Mouse (Mus musculus): ENCODE measurements around the gene Alg12. TPM values are rescaled to one million over a fixed set of nuclear protein-coding genes. Genes with fewer than 3 reads are reported as not detected.
"Not testable (repeated sequence)": the region's sequence is repeated elsewhere in the genome, so short reads cannot be mapped to it uniquely, and the experiment has no call there.

Alg12 gene
- polyA plus RNA-seq, 1 experiment from 2014 or later, result 13.3 TPM

DNA sequence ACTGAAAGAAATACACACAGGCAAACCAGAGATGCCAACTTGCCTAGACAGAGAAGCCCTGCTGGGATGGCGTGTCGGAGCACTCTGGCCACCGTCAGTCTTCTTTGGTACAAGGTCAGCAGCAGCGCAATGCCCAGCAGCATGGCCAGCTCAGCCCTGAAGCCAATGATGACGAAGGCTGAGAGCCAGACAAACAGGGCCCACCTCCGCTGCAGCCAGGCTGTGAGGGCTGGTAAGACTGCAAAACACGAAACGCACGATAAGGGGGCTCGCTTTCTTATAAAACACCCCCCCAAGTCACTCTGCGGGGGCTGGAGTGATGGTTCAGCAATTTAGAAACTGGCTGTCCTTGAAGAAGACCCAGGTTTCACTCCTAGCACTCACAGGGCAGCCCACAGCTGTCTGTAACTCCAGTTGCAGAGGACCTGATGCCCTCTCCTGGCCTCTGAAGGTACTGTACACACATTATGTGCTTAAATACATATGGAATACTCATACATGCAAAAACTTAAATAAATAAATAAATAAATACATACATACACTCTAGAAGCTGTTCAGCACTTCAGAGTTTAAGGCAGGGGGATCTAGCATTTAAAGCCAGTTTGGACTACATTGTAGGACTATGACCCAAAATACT, 4.6 kb downstream of the Alg12 start:
- Histone ChIP-seq H3K4me3 (ENCODE audit: low read depth, low read length) (no peak overlapping the region), H3K27me3 (ENCODE audit: control insufficient read depth, insufficient read depth, low read length) (no peaks in the 10 kb centered on the region), H3K4me1 (ENCODE audit: control insufficient read depth, insufficient read depth, low read length) (peaks cover 3% of the 10 kb centered on the region; the same call in 1 of the 2 replicates), H3K27ac (ENCODE audit: low read depth, low read length) (no peak overlapping the region), H3K36me3 (ENCODE audit: control insufficient read depth, insufficient read depth, low read length) (peaks cover 2% of the 10 kb centered on the region), H3K4me2 (ENCODE audit: low read depth) (no peak overlapping the region), H3K9ac (ENCODE audit: low read length) (no peak overlapping the region), H3K9me3 (ENCODE audit: control insufficient read depth, low read length) (no peaks in the 10 kb centered on the region)
- WGBS, result 95% methylated on average over 11 of the region's 11 CpGs
- no peak for DNase-seq (ENCODE audit: low spot score)
- no peak for ATAC-seq (ENCODE audit: insufficient read depth, low FRiP score, low TSS enrichment)

DNA sequence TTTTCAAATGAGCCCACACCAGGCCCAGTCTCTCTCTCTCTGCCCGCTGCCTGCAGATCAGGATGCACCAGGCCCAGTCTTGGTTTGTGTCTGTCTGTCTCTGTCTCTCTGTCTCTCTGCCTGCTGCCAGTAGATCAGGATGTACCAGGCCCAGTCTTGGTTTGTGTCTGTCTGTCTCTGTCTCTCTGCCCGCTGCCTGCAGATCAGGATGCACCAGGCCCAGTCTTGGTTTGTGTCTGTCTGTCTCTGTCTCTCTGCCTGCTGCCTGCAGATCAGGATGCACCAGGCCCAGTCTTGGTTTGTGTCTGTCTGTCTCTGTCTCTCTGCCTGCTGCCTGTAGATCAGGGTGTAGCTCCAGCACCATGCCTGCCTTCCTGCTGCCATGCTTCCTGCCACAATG, 5.2 kb downstream of the Alg12 start:
- not testable (repeated sequence) for H3K27ac ChIP-seq (ENCODE audit: low read depth, low read length); H3K36me3 ChIP-seq (ENCODE audit: control insufficient read depth, insufficient read depth, low read length); H3K9me3 ChIP-seq (ENCODE audit: control insufficient read depth, low read length); H3K27me3 ChIP-seq (ENCODE audit: control insufficient read depth, insufficient read depth, low read length); H3K4me2 ChIP-seq (ENCODE audit: low read depth); H3K4me3 ChIP-seq (ENCODE audit: low read depth, low read length); ATAC-seq (ENCODE audit: insufficient read depth, low FRiP score, low TSS enrichment); H3K9ac ChIP-seq (ENCODE audit: low read length); DNase-seq (ENCODE audit: low spot score); H3K4me1 ChIP-seq (ENCODE audit: control insufficient read depth, insufficient read depth, low read length)
- 88% methylated on average over 2 of the region's 2 CpGs for WGBS

GRCm38 (mm10) chr15:88813262-88813661, 5.9 kb downstream of the Alg12 start:
- no peak for DNase-seq (ENCODE audit: low spot score)
- Histone ChIP-seq H3K4me2 (ENCODE audit: low read depth) (no peak overlapping the region), H3K4me3 (ENCODE audit: low read depth, low read length) (no peak overlapping the region), H3K27me3 (ENCODE audit: control insufficient read depth, insufficient read depth, low read length) (no peaks in the 10 kb centered on the region), H3K9me3 (ENCODE audit: control insufficient read depth, low read length) (no peaks in the 10 kb centered on the region), H3K9ac (ENCODE audit: low read length) (no peak overlapping the region), H3K4me1 (ENCODE audit: control insufficient read depth, insufficient read depth, low read length) (no peaks in the 10 kb centered on the region; the same call in 1 of the 2 replicates), H3K27ac (ENCODE audit: low read depth, low read length) (no peak overlapping the region), H3K36me3 (ENCODE audit: control insufficient read depth, insufficient read depth, low read length) (peaks cover 2% of the 10 kb centered on the region)
- ATAC-seq (ENCODE audit: insufficient read depth, low FRiP score, low TSS enrichment), result no peak
- 90% methylated on average over 3 of the region's 3 CpGs for WGBS

DNA sequence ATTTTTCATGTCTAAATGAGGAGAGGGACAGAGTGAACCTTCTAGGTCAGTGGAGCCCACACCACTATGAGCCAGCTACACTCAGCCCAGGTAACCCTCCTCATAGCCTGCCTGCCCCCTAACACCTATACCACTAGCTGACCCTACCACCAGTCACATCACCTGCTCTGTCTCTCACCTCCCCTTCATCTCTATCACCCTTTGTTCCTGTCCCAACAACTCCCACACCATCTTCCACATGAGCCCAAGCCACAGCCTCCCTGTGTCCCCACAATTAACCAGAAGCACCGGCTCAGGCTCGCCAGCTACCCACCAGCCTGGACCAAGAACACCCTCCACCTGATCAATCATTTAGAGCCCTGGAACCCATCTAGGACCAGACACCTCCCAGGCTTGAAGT, 8.7 kb downstream of the Alg12 start:
- Histone ChIP-seq H3K4me2 (ENCODE audit: low read depth) (no peak overlapping the region), H3K4me3 (ENCODE audit: low read depth, low read length) (no peak overlapping the region), H3K4me1 (ENCODE audit: control insufficient read depth, insufficient read depth, low read length) (no peaks in the 10 kb centered on the region), H3K27ac (ENCODE audit: low read depth, low read length) (no peak overlapping the region), H3K36me3 (ENCODE audit: control insufficient read depth, insufficient read depth, low read length) (peaks cover 7% of the 10 kb centered on the region), H3K27me3 (ENCODE audit: control insufficient read depth, insufficient read depth, low read length) (no peaks in the 10 kb centered on the region), H3K9ac (ENCODE audit: low read length) (no peak overlapping the region), H3K9me3 (ENCODE audit: control insufficient read depth, low read length) (no peaks in the 10 kb centered on the region)
- ATAC-seq (ENCODE audit: insufficient read depth, low FRiP score, low TSS enrichment) (no peak), DNase-seq (ENCODE audit: low spot score) (no peak)
- 91% methylated on average over 2 of the region's 2 CpGs for WGBS

DNA sequence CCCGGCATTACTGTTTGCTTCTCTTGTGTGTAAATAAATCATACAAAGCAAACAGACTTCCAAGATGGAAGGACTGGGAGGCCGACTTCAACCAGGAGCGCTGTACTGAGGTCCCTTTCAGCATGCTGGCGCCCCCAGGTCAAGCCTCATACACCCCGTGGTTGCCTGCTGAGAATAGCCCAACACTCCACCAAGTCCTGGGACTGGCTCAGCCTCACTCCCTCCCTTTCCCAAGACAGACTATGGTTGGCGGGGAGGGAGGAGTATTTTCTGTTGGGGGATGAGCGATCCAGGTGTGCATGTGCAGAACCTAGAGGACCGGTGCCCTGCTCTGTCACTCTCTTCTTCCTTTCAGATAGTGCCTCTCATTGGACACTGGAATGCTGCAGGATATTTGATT, 11.0 kb downstream of the Alg12 start:
- no peak overlapping the region for H3K27ac ChIP-seq (ENCODE audit: low read depth, low read length)
- ATAC-seq (ENCODE audit: insufficient read depth, low FRiP score, low TSS enrichment) (no peak), DNase-seq (ENCODE audit: low spot score) (no peak)
- no peak overlapping the region for H3K9ac ChIP-seq (ENCODE audit: low read length)
- H3K36me3 ChIP-seq (ENCODE audit: control insufficient read depth, insufficient read depth, low read length), result peaks cover 10% of the 10 kb centered on the region
- no peak overlapping the region for H3K4me3 ChIP-seq (ENCODE audit: low read depth, low read length)
- no peaks in the 10 kb centered on the region for H3K4me1 ChIP-seq (ENCODE audit: control insufficient read depth, insufficient read depth, low read length)
- 85% methylated on average over 8 of the region's 8 CpGs for WGBS
- H3K4me2 ChIP-seq (ENCODE audit: low read depth), result no peak overlapping the region
- no peaks in the 10 kb centered on the region for H3K9me3 ChIP-seq (ENCODE audit: control insufficient read depth, low read length)
- H3K27me3 ChIP-seq (ENCODE audit: control insufficient read depth, insufficient read depth, low read length), result no peaks in the 10 kb centered on the region

DNA sequence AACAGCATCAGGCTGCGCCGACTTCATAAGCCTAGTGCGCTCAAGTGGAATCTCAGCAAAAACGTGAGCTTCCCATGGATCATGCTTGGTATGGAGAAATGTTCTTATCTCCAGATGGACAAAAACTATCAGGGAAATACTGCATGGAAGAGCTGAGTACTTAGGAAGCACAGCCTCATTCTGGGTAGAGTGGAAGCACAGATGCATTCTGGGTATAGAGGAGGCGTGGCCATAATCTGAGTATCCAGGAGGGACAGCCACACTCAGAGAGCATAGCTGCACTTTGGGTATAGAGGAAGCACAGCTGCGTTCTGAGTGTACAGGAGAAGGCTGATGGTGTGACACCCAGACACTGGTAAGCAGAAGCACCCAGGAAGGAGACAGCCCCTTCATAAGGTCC, 16.8 kb downstream of the Alg12 start:
- H3K4me2 ChIP-seq (ENCODE audit: low read depth), result no peak overlapping the region
- H3K4me3 ChIP-seq (ENCODE audit: low read depth, low read length), result no peak overlapping the region
- H3K27ac ChIP-seq (ENCODE audit: low read depth, low read length), result no peak overlapping the region
- DNase-seq (ENCODE audit: low spot score) (no peak), ATAC-seq (ENCODE audit: insufficient read depth, low FRiP score, low TSS enrichment) (no peak)
- H3K9me3 ChIP-seq (ENCODE audit: control insufficient read depth, low read length), result no peaks in the 10 kb centered on the region
- 88% methylated on average over 6 of the region's 6 CpGs for WGBS
- peaks cover 8% of the 10 kb centered on the region for H3K36me3 ChIP-seq (ENCODE audit: control insufficient read depth, insufficient read depth, low read length)
- H3K4me1 ChIP-seq (ENCODE audit: control insufficient read depth, insufficient read depth, low read length), result no peaks in the 10 kb centered on the region
- H3K27me3 ChIP-seq (ENCODE audit: control insufficient read depth, insufficient read depth, low read length), result no peaks in the 10 kb centered on the region
- no peak overlapping the region for H3K9ac ChIP-seq (ENCODE audit: low read length)

DNA sequence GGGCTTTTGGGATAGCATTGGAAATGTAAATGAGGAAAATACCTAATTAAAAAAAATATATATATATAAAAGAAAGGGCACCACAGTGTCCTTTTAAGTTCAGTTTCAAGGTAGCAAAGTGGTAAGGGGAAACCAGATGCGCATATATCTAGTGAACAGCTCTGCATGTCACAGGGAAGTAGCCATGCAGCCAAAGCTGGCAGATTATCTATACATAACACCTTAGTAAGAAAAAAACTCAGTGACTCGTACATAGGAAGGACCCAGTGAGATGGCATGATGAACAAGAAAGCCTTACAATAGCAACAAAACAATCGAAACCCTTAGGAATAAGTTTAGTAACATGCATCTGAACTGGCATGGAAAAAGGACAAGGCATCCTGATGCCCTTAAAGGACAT, 17.2 kb downstream of the Alg12 start:
- no peak overlapping the region for H3K4me2 ChIP-seq (ENCODE audit: low read depth)

GRCm38 (mm10) chr15:88800921-88801354, 18.2 kb downstream of the Alg12 start:
- H3K27me3 ChIP-seq (ENCODE audit: control insufficient read depth, insufficient read depth, low read length), result no peaks in the 10 kb centered on the region
- no peaks in the 10 kb centered on the region for H3K9me3 ChIP-seq (ENCODE audit: control insufficient read depth, low read length)
- ATAC-seq (ENCODE audit: insufficient read depth, low FRiP score, low TSS enrichment) (no peak), DNase-seq (ENCODE audit: low spot score) (no peak)
- peaks cover 6% of the 10 kb centered on the region for H3K36me3 ChIP-seq (ENCODE audit: control insufficient read depth, insufficient read depth, low read length)
- H3K4me3 ChIP-seq (ENCODE audit: low read depth, low read length), result no peak overlapping the region
- WGBS, result 81% methylated on average over 6 of the region's 6 CpGs
- no peak overlapping the region for H3K27ac ChIP-seq (ENCODE audit: low read depth, low read length)
- H3K4me1 ChIP-seq (ENCODE audit: control insufficient read depth, insufficient read depth, low read length), result no peaks in the 10 kb centered on the region
- H3K4me2 ChIP-seq (ENCODE audit: low read depth), result no peak overlapping the region
- H3K9ac ChIP-seq (ENCODE audit: low read length), result no peak overlapping the region

More for the DNA sequence above, 17.2 kb downstream of the Alg12 start:
- DNase-seq (ENCODE audit: low spot score) (no peak), ATAC-seq (ENCODE audit: insufficient read depth, low FRiP score, low TSS enrichment) (no peak)
- peaks cover 8% of the 10 kb centered on the region for H3K36me3 ChIP-seq (ENCODE audit: control insufficient read depth, insufficient read depth, low read length)
- H3K27ac ChIP-seq (ENCODE audit: low read depth, low read length), result no peak overlapping the region
- WGBS, result 95% methylated on average over 3 of the region's 3 CpGs
- H3K9me3 ChIP-seq (ENCODE audit: control insufficient read depth, low read length), result no peaks in the 10 kb centered on the region
- H3K9ac ChIP-seq (ENCODE audit: low read length), result no peak overlapping the region
- H3K27me3 ChIP-seq (ENCODE audit: control insufficient read depth, insufficient read depth, low read length), result no peaks in the 10 kb centered on the region
- H3K4me1 ChIP-seq (ENCODE audit: control insufficient read depth, insufficient read depth, low read length), result no peaks in the 10 kb centered on the region
- no peak overlapping the region for H3K4me3 ChIP-seq (ENCODE audit: low read depth, low read length)

- no peaks in the 10 kb centered on the region for H3K9me3 ChIP-seq (ENCODE audit: control insufficient read depth, low read length)
- DNase-seq (ENCODE audit: low spot score), result no peak
- H3K27ac ChIP-seq (ENCODE audit: low read depth, low read length), result no peak overlapping the region
- no peak overlapping the region for H3K9ac ChIP-seq (ENCODE audit: low read length)
- no peaks in the 10 kb centered on the region for H3K4me1 ChIP-seq (ENCODE audit: control insufficient read depth, insufficient read depth, low read length)
- no peak for ATAC-seq (ENCODE audit: insufficient read depth, low FRiP score, low TSS enrichment)
- peaks cover 2% of the 10 kb centered on the region for H3K36me3 ChIP-seq (ENCODE audit: control insufficient read depth, insufficient read depth, low read length)
- no peak overlapping the region for H3K4me2 ChIP-seq (ENCODE audit: low read depth)
- H3K4me3 ChIP-seq (ENCODE audit: low read depth, low read length), result no peak overlapping the region
- WGBS, result 89% methylated on average over 11 of the region's 11 CpGs
- no peaks in the 10 kb centered on the region for H3K27me3 ChIP-seq (ENCODE audit: control insufficient read depth, insufficient read depth, low read length)
These were observed 19.2 kb downstream of the Alg12 start for GRCm38 (mm10) chr15:88799950-88800371.
